Mouse (Mus musculus) layer of hippocampus, adult 2 months (tissue): Measurements from ENCODE around the gene Ascc1. TPM values are rescaled to one million over a fixed set of nuclear protein-coding genes. Genes with fewer than 3 reads are reported as not detected.

Experiments
- DNase-seq, 2 experiments: peaks; one replicate each; pipeline ENCODE4 v3.0.0; 2022; ENCODE audit warnings: low spot score in 2 of 2
- H3K27ac ChIP-seq: fragments of 200-600 bp; 2 replicates; pipeline ENCODE4 v1.8.1; 2022
- H3K4me3 ChIP-seq: fragments of 200-600 bp; 2 replicates; pipeline ENCODE4 v1.8.1; 2022; ENCODE audit warnings: mild to moderate bottlenecking
- CTCF ChIP-seq: fragments of 200-600 bp; conservative IDR thresholded peaks from 2 replicates; pipeline ENCODE4 v1.8.1; 2022; ENCODE audit warnings: antibody characterized with exemption, mild to moderate bottlenecking, moderate library complexity
- total RNA-seq, 2 experiments: library from RNA; stranded (reverse); gene quantifications; 2 replicates each; pipeline ENCODE4 v1.2.3; 2021

The Ascc1 gene
- total RNA-seq, 2 experiments from 2014 or later = 15.3 to 17.2 TPM

- no peak for DNase-seq
- TF ChIP-seq CTCF = no peak
- Histone ChIP-seq H3K27ac (peak overlapping the region; percentile 9; the same call in 1 of the 2 replicates), H3K4me3 (no peak overlapping the region)
Measured at GRCm38 (mm10) chr10:59967309-59967942, 35.2 kb upstream of the Ascc1 start.

- DNase-seq = peak; percentile 67 to 75
- Histone ChIP-seq H3K27ac (peak overlapping the region; percentile 99), H3K4me3 (peak overlapping the region; percentile 58)
- no peak for TF ChIP-seq CTCF
Measured at GRCm38 (mm10) chr10:59969821-59970449, 32.7 kb upstream of the Ascc1 start.

DNA sequence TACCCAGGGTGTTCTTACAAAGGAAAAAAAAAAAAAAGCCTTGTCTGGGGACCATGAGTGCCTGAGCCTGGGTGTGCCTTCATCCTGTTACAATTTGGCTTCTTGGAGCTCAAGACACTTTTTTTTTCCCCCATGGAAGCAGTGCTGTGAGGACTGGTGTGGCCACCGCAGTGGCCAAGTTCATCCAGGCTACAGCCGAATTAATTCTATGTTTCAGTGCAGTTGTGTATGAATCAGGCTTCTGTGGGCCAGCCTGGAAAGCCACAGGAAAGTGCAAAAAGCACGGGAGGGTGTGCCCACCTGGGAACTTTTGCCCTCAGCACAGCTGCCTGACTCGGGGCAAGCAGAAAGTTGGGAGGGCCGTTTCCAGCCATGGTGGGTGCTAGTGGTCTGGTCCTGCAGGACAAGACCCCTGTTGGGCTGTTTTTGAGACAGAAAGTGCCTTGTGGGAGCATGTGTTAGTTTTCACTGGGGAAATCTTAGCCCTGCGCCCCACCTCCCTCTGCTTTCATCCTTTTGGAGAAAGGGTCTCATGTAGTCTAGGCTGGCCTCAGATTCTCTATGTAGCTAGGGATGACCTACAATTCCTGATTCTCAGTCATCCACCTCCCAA, 32.0 kb upstream of the Ascc1 start:
- DNase-seq = no peak
- Histone ChIP-seq H3K4me3 (peak overlapping the region; percentile 58), H3K27ac (peak overlapping the region; percentile 99)
- TF ChIP-seq CTCF = no peak

GRCm38 (mm10) chr10:59971813-59972212, 30.8 kb upstream of the Ascc1 start:
- peak overlapping the region; percentile 99; the same call in 1 of the 2 replicates for H3K27ac ChIP-seq
- TF ChIP-seq CTCF = no peak
- no peak for DNase-seq
- H3K4me3 ChIP-seq = no peak overlapping the region

DNA sequence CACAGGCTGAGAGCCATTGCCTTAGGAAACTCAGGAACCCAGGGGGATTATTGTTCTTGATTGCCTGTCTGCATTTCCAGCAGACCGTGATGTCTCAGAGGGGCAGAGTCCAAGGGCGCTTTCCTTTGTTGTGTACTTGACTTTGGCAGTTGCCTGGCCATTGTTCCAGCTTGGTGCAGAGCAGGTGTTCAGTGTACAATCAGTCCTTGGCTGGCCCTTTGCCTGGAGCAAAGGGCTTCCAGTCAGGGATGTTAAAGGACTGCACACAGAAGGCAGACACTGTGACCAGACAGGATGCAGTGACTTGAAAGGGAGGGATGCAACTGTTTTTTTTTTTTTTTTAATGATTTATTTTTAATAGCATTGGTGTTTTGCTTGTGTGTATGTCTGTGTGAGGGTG, 30.1 kb upstream of the Ascc1 start:
- DNase-seq = no peak
- TF ChIP-seq CTCF = no peak
- no peak overlapping the region for H3K4me3 ChIP-seq
- peak overlapping the region; percentile 99; the same call in 1 of the 2 replicates for H3K27ac ChIP-seq

DNA sequence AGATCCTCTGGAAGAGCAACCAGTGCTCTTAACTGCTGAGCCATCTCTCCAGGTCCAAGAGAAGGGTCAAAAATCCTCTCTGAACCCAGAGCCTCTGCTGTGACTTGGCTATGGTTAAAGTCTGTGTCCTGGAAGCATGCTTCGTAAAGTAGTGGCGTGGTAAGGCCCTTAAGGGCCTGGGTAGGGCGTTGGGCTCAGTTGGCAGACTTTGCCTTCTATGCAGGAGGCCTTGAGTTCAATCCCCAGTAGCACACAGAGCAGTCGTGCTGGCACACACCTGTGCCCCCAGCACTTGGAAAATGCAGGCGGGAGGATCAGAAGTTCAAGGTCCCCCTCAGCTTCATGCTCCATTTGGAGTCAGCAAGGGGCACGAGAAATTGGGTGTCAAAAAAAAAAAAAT, 29.6 kb upstream of the Ascc1 start:
- Histone ChIP-seq H3K27ac (peak overlapping the region; percentile 88; the same call in 1 of the 2 replicates), H3K4me3 (no peak overlapping the region)
- no peak for TF ChIP-seq CTCF
- no peak for DNase-seq

GRCm38 (mm10) chr10:59973400-59973799, 29.2 kb upstream of the Ascc1 start:
- DNase-seq = no peak
- peak overlapping the region; percentile 88 for H3K27ac ChIP-seq
- TF ChIP-seq CTCF = no peak
- no peak overlapping the region for H3K4me3 ChIP-seq

GRCm38 (mm10) chr10:59974191-59974664, 28.4 kb upstream of the Ascc1 start:
- Histone ChIP-seq H3K27ac (peak overlapping the region; percentile 88), H3K4me3 (no peak overlapping the region)
- peak in 1 of 2 experiments; percentile 43 for DNase-seq
- TF ChIP-seq CTCF = no peak

DNA sequence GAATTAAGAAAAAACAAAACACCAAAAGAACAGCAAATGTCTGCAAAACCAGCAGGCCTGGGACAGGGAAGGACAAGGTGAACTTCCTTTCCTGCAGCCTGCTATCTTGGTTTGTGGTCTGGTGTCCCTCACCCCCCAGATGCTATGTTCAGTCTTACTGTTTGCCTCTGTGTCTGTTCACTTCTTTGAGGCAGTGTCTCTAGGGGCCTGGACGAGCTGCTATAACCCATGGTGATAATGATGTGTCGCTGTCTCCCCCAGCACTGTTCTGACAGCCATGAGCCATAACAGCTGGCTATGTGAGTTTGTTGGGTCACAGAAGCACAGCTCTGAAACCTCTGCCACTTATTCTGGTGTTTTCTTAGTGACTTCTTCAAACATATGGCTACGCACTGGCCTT, 27.8 kb upstream of the Ascc1 start:
- TF ChIP-seq CTCF = no peak
- peak overlapping the region; percentile 88 for H3K27ac ChIP-seq
- no peak overlapping the region for H3K4me3 ChIP-seq
- no peak for DNase-seq

- no peak overlapping the region for H3K4me3 ChIP-seq
- no peak for TF ChIP-seq CTCF
- no peak overlapping the region; the same call in 1 of the 2 replicates for H3K27ac ChIP-seq
- DNase-seq = no peak
Measured at GRCm38 (mm10) chr10:59977141-59977540, 25.5 kb upstream of the Ascc1 start.

GRCm38 (mm10) chr10:59977715-59978343, 24.8 kb upstream of the Ascc1 start:
- peak overlapping the region; percentile 87 for H3K27ac ChIP-seq
- no peak for TF ChIP-seq CTCF
- no peak overlapping the region for H3K4me3 ChIP-seq
- no peak for DNase-seq

DNA sequence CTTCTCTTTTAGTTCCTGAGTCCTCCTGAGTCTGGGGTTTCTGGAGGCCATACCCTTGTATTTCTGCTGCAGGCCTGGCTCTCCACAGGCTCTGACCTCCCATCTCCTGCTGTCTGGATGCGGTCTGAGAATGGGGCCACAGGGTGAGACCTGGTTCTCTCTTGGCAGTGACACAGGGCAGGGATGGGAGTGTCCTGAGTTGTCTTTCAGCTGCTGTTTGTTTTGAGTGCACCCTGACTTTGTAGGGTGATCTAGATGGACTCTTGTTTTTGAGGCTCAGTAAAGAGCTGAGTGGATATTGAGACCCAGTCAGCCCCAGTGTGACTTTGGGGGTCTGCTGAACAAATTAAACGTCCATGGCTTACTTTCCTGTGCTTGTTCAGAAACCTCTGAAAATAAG, 24.2 kb upstream of the Ascc1 start:
- no peak for DNase-seq
- TF ChIP-seq CTCF = no peak
- H3K4me3 ChIP-seq = no peak overlapping the region
- H3K27ac ChIP-seq = peak overlapping the region; percentile 87
